ENCODE assay signal across 19 mouse cellular contexts in genomic region chr14:24901726-24902125, GRCm38 (mm10).
DNase-seq lines count a peak whose midpoint lies in the region; ATAC-seq lines count a peak whose summit lies in the region.
"Had no signal": no experiment of that assay in that cellular context is flagged by ENCODE, and none has a peak within 500 bp of the region (broad histone marks: within the 10 kb centered on the region; RNA-seq: fewer than 3 reads in every experiment).

No protein-coding gene starts in this region.

- H3K27ac ChIP-seq in forebrain, embryonic 10.5 days, result peak overlapping the region; percentile 75
- H3K27ac ChIP-seq in forebrain, embryonic 16.5 days (ENCODE audit: low read length), result no peak overlapping the region
- peak overlapping the region; percentile 74; the same call in 1 of the 2 replicates for H3K27ac ChIP-seq in heart, embryonic 15.5 days
- H3K27ac ChIP-seq in midbrain, embryonic 10.5 days (replicated peaks), result peak overlapping the region; percentile 67
- no peak overlapping the region for H3K27ac ChIP-seq in midbrain, embryonic 13.5 days
- H3K27ac ChIP-seq in limb, embryonic 15.5 days, result peak overlapping the region; percentile 94
- H3K27ac ChIP-seq: forebrain, embryonic 13.5 days; liver, embryonic 14.5 days; neural tube, embryonic 15.5 days had no signal

- no peak for ATAC-seq in forebrain, embryonic 16.5 days
- ATAC-seq in heart, embryonic 15.5 days (replicated peaks; ENCODE audit: insufficient number of reproducible peaks, insufficient read depth, low FRiP score, low read depth), result no peak
- ATAC-seq in midbrain, embryonic 13.5 days, result no peak
- no peak for ATAC-seq in limb, embryonic 15.5 days (ENCODE audit: insufficient number of reproducible peaks, low FRiP score, low TSS enrichment, low read depth)
- ATAC-seq: intestine, embryonic 15.5 days; lung, postnatal 0 days; midbrain, embryonic 16.5 days had no signal

- no peak overlapping the region for H3K4me2 ChIP-seq in forebrain, embryonic 16.5 days (ENCODE audit: low read length)
- H3K4me2 ChIP-seq in heart, embryonic 15.5 days, result no peak overlapping the region
- H3K4me2 ChIP-seq in midbrain, embryonic 13.5 days (replicated peaks), result no peak overlapping the region
- no peak overlapping the region for H3K4me2 ChIP-seq in limb, embryonic 15.5 days
- H3K4me2 ChIP-seq: forebrain, embryonic 13.5 days; hindbrain, embryonic 15.5 days; intestine, embryonic 15.5 days; neural tube, embryonic 15.5 days had no signal

- no peaks in the 10 kb centered on the region for H3K36me3 ChIP-seq in forebrain, embryonic 10.5 days (replicated peaks)
- no peaks in the 10 kb centered on the region for H3K36me3 ChIP-seq in forebrain, embryonic 16.5 days (ENCODE audit: control insufficient read depth, insufficient read depth)
- H3K36me3 ChIP-seq in heart, embryonic 15.5 days, result no peaks in the 10 kb centered on the region
- H3K36me3 ChIP-seq in midbrain, embryonic 10.5 days, result no peaks in the 10 kb centered on the region
- H3K36me3 ChIP-seq in midbrain, embryonic 13.5 days, result no peaks in the 10 kb centered on the region
- H3K36me3 ChIP-seq in limb, embryonic 15.5 days, result no peaks in the 10 kb centered on the region
- H3K36me3 ChIP-seq: hindbrain, embryonic 15.5 days; intestine, embryonic 15.5 days; neural tube, embryonic 15.5 days had no signal

- H3K9ac ChIP-seq in forebrain, embryonic 16.5 days (replicated peaks; ENCODE audit: low read depth, low read length), result no peak overlapping the region
- H3K9ac ChIP-seq in heart, embryonic 15.5 days, result no peak overlapping the region
- H3K9ac ChIP-seq in midbrain, embryonic 13.5 days (replicated peaks), result no peak overlapping the region
- H3K9ac ChIP-seq in limb, embryonic 15.5 days, result no peak overlapping the region
- H3K9ac ChIP-seq: forebrain, embryonic 13.5 days; hindbrain, embryonic 15.5 days; intestine, embryonic 15.5 days; liver, embryonic 14.5 days; neural tube, embryonic 15.5 days had no signal

- DNase-seq in forebrain, embryonic 10.5 days (ENCODE audit: extremely low spot score, low spot score), result no peak
- no peak for DNase-seq in heart, postnatal 36 days
- no peak for DNase-seq in midbrain, embryonic 10.5 days (ENCODE audit: low spot score)
- no peak for DNase-seq in left cerebral cortex, postnatal 25 days (ENCODE audit: low spot score in 2 of 2)
- DNase-seq: adrenal gland, adult 2 months; cerebellum, adult 9-10 months; right cerebral cortex, postnatal 14 days; thymus, adult 2 months had no signal

- H3K4me3 ChIP-seq in forebrain, embryonic 10.5 days, result no peak overlapping the region
- H3K4me3 ChIP-seq in forebrain, embryonic 16.5 days (replicated peaks; ENCODE audit: low read length), result no peak overlapping the region
- H3K4me3 ChIP-seq in heart, embryonic 15.5 days, result no peak overlapping the region
- no peak overlapping the region for H3K4me3 ChIP-seq in midbrain, embryonic 10.5 days
- H3K4me3 ChIP-seq in midbrain, embryonic 13.5 days (replicated peaks), result no peak overlapping the region
- H3K4me3 ChIP-seq in limb, embryonic 15.5 days, result no peak overlapping the region
- H3K4me3 ChIP-seq: forebrain, embryonic 13.5 days; hindbrain, embryonic 15.5 days; intestine, embryonic 15.5 days; neural tube, embryonic 15.5 days had no signal

- 75% methylated on average over 7 of the region's 7 CpGs for WGBS in forebrain, embryonic 10.5 days
- 81% methylated on average over 7 of the region's 7 CpGs for WGBS in forebrain, embryonic 16.5 days
- WGBS in heart, embryonic 15.5 days, result 79% methylated on average over 7 of the region's 7 CpGs
- 82% methylated on average over 7 of the region's 7 CpGs for WGBS in midbrain, embryonic 10.5 days
- 84% methylated on average over 7 of the region's 7 CpGs for WGBS in midbrain, embryonic 13.5 days
- WGBS in limb, embryonic 15.5 days, result 39% methylated on average over 7 of the region's 7 CpGs

- no peaks in the 10 kb centered on the region for H3K9me3 ChIP-seq in forebrain, embryonic 10.5 days
- H3K9me3 ChIP-seq in forebrain, embryonic 16.5 days (ENCODE audit: control insufficient read depth, low read length), result peaks cover under 1% of the 10 kb centered on the region; the same call in 1 of the 2 replicates
- H3K9me3 ChIP-seq in heart, embryonic 15.5 days (replicated peaks), result no peaks in the 10 kb centered on the region
- H3K9me3 ChIP-seq in midbrain, embryonic 10.5 days (replicated peaks), result no peaks in the 10 kb centered on the region
- H3K9me3 ChIP-seq in midbrain, embryonic 13.5 days, result no peaks in the 10 kb centered on the region
- H3K9me3 ChIP-seq in limb, embryonic 15.5 days, result no peaks in the 10 kb centered on the region
- H3K9me3 ChIP-seq: forebrain, embryonic 13.5 days; hindbrain, embryonic 15.5 days; intestine, embryonic 15.5 days had no signal

- H3K4me1 ChIP-seq in forebrain, embryonic 10.5 days, result peaks cover 41% of the 10 kb centered on the region
- peaks cover 7% of the 10 kb centered on the region for H3K4me1 ChIP-seq in forebrain, embryonic 16.5 days (replicated peaks; ENCODE audit: control insufficient read depth, insufficient read depth, low read length)
- peaks cover 25% of the 10 kb centered on the region for H3K4me1 ChIP-seq in heart, embryonic 15.5 days (replicated peaks)
- H3K4me1 ChIP-seq in midbrain, embryonic 10.5 days, result peaks cover 24% of the 10 kb centered on the region
- peaks cover 13% of the 10 kb centered on the region for H3K4me1 ChIP-seq in midbrain, embryonic 13.5 days (replicated peaks)
- H3K4me1 ChIP-seq in limb, embryonic 15.5 days, result peaks cover 52% of the 10 kb centered on the region

- intact Hi-C loops in heart, postnatal 36 days (cut with DNase I), result loop anchor here (5.0 to 10.0 kb wide), 2 partner anchors 553 to 661 kb away; partner anchors contain the start of gene Zmiz1
- intact Hi-C loops in left cerebral cortex, postnatal 25 days (cut with DNase I), result no loop called here

- no peaks in the 10 kb centered on the region for H3K27me3 ChIP-seq in forebrain, embryonic 10.5 days (ENCODE audit: poor library complexity, severe bottlenecking)
- H3K27me3 ChIP-seq in forebrain, embryonic 16.5 days (replicated peaks; ENCODE audit: control insufficient read depth, insufficient read depth, low read length), result no peaks in the 10 kb centered on the region
- H3K27me3 ChIP-seq in heart, embryonic 15.5 days, result no peaks in the 10 kb centered on the region
- H3K27me3 ChIP-seq in midbrain, embryonic 10.5 days (ENCODE audit: low read depth, poor library complexity, severe bottlenecking), result no peaks in the 10 kb centered on the region
- H3K27me3 ChIP-seq in midbrain, embryonic 13.5 days, result no peaks in the 10 kb centered on the region
- no peaks in the 10 kb centered on the region for H3K27me3 ChIP-seq in limb, embryonic 15.5 days
- H3K27me3 ChIP-seq: forebrain, embryonic 13.5 days; hindbrain, embryonic 15.5 days; intestine, embryonic 15.5 days; neural tube, embryonic 15.5 days had no signal

Comparison
In these comparisons a context has a peak if more than half of its experiments do, and no peak if none do; other contexts are left out.
1. H3K27ac ChIP-seq: peak in forebrain, embryonic 10.5 days (single experiment), heart, embryonic 15.5 days (single experiment), midbrain, embryonic 10.5 days (single experiment) and limb, embryonic 15.5 days (single experiment); none in forebrain, embryonic 16.5 days (single experiment) and midbrain, embryonic 13.5 days (single experiment).